Mouse (Mus musculus) cerebral cortex, adult 2 months (tissue): ENCODE data around the gene Pde3b.

ENCODE experiments used
- WGBS: fragments of 180-500 bp; shearing (Covaris S2); methylation state at CpG from one replicate; pipeline ENCODE4 v1.1.7; 2018; 5-methylcytosine and 5-hydroxymethylcytosine counted together

Gene Pde3b

GRCm38 (mm10) chr7:114414421-114415335, at the start of gene Pde3b:
Pde3b (plus strand) TSS chr7:114415281.
- 3% methylated on average over 67 of the region's 70 CpGs for WGBS

GRCm38 (mm10) chr7:114402130-114402529, 13.0 kb upstream of the Pde3b start:
- 77% methylated on average over 3 of the region's 3 CpGs for WGBS

GRCm38 (mm10) chr7:114415336-114416020, 397 bp downstream of the Pde3b start:
- WGBS: 1% methylated on average over 91 of the region's 103 CpGs

GRCm38 (mm10) chr7:114416021-114416845, 1.2 kb downstream of the Pde3b start:
- WGBS: under 1% methylated on average over 66 of the region's 66 CpGs

- WGBS: 75% methylated on average over 3 of the region's 3 CpGs
Observed at GRCm38 (mm10) chr7:114419331-114419730, 4.2 kb downstream of the Pde3b start.

- 55% methylated on average over 4 of the region's 4 CpGs for WGBS
Observed at GRCm38 (mm10) chr7:114420918-114421317, 5.8 kb downstream of the Pde3b start.

GRCm38 (mm10) chr7:114422224-114422623, 7.1 kb downstream of the Pde3b start:
- WGBS: 37% methylated on average over 3 of the region's 3 CpGs

- 93% methylated on average over 5 of the region's 5 CpGs for WGBS
Observed at GRCm38 (mm10) chr7:114429768-114430167, 14.7 kb downstream of the Pde3b start.

GRCm38 (mm10) chr7:114431966-114432365, 16.9 kb downstream of the Pde3b start:
- 67% methylated on average over 4 of the region's 4 CpGs for WGBS

- WGBS: 79% methylated on average over 1 of the region's 1 CpGs
Observed at GRCm38 (mm10) chr7:114439726-114440125, 24.6 kb downstream of the Pde3b start.

- 95% methylated on average over 1 of the region's 1 CpGs for WGBS
Observed at GRCm38 (mm10) chr7:114440494-114440893, 25.4 kb downstream of the Pde3b start.

- WGBS: 56% methylated on average over 3 of the region's 3 CpGs
Observed at GRCm38 (mm10) chr7:114452876-114453275, 37.8 kb downstream of the Pde3b start.

GRCm38 (mm10) chr7:114453300-114453990, 38.4 kb downstream of the Pde3b start:
- WGBS: 81% methylated on average over 5 of the region's 5 CpGs

GRCm38 (mm10) chr7:114454858-114455257, 39.8 kb downstream of the Pde3b start:
- WGBS: 93% methylated on average over 1 of the region's 1 CpGs

GRCm38 (mm10) chr7:114456904-114457303, 41.8 kb downstream of the Pde3b start:
- 39% methylated on average over 4 of the region's 4 CpGs for WGBS

GRCm38 (mm10) chr7:114459909-114460308, 44.8 kb downstream of the Pde3b start:
- WGBS: 90% methylated on average over 1 of the region's 1 CpGs

- 79% methylated on average over 2 of the region's 2 CpGs for WGBS
Observed at GRCm38 (mm10) chr7:114461727-114462126, 46.6 kb downstream of the Pde3b start.

GRCm38 (mm10) chr7:114466358-114466757, 51.3 kb downstream of the Pde3b start:
- 87% methylated on average over 3 of the region's 3 CpGs for WGBS

GRCm38 (mm10) chr7:114472471-114472870, 57.4 kb downstream of the Pde3b start:
- 47% methylated on average over 2 of the region's 2 CpGs for WGBS

- 89% methylated on average over 1 of the region's 1 CpGs for WGBS
Observed at GRCm38 (mm10) chr7:114474889-114475288, 59.8 kb downstream of the Pde3b start.

GRCm38 (mm10) chr7:114477884-114478283, 62.8 kb downstream of the Pde3b start:
- 83% methylated on average over 2 of the region's 2 CpGs for WGBS
